Mouse (Mus musculus) forebrain, embryonic 13.5 days (tissue): ENCODE data around the gene Irf2bp1. TPM values are rescaled to one million over a fixed set of nuclear protein-coding genes. Genes with fewer than 3 reads are reported as not detected.
A peak's percentile ranks its signal among the peaks of the same experiment; 100 is the strongest.

Experiments used
- ATAC-seq: fragments of 200-750 bp; cut with Nextera tagmentation; 2 replicates; pipeline ENCODE4 v1.8.0; 2017
- H3K27ac ChIP-seq: fragments of 300-500 bp; sonication (generic); 2 replicates; pipeline ENCODE4 v1.5.1; 2015; ENCODE audit warnings: inconsistent platforms, mild to moderate bottlenecking, moderate library complexity
- H3K27me3 ChIP-seq: fragments of 300-500 bp; sonication (generic); 2 replicates; pipeline ENCODE4 v1.6.1; 2015; ENCODE audit warnings: mild to moderate bottlenecking, inconsistent platforms
- H3K36me3 ChIP-seq: fragments of 300-500 bp; sonication (generic); 2 replicates; pipeline ENCODE4 v1.6.1; 2015; ENCODE audit warnings: mild to moderate bottlenecking, inconsistent platforms; ENCODE audit not compliant: poor library complexity, severe bottlenecking
- H3K4me1 ChIP-seq: fragments of 300-500 bp; sonication (generic); 2 replicates; pipeline ENCODE4 v1.6.1; 2015; ENCODE audit warnings: inconsistent platforms
- H3K4me2 ChIP-seq: fragments of 300-500 bp; sonication (generic); 2 replicates; pipeline ENCODE4 v1.6.1; 2015; ENCODE audit warnings: inconsistent platforms, mild to moderate bottlenecking, moderate library complexity
- H3K4me3 ChIP-seq: fragments of 300-500 bp; sonication (generic); 2 replicates; pipeline ENCODE4 v1.5.1; 2015; ENCODE audit warnings: mild to moderate bottlenecking, inconsistent platforms
- H3K9ac ChIP-seq: fragments of 300-500 bp; sonication (generic); 2 replicates; pipeline ENCODE4 v1.6.1; 2015; ENCODE audit warnings: mild to moderate bottlenecking, inconsistent platforms
- H3K9me3 ChIP-seq: fragments of 300-500 bp; sonication (generic); replicated peaks from 2 replicates; pipeline ENCODE4 v1.6.1; 2016; ENCODE audit warnings: inconsistent platforms
- WGBS: fragments of 180-500 bp; shearing (Covaris S2); methylation state at CpG from one replicate; pipeline ENCODE4 v1.1.7; 2015; 5-methylcytosine and 5-hydroxymethylcytosine counted together
- polyA plus RNA-seq: library from polyadenylated mRNA; unstranded; fragments of >200 nt; fragmentation: Nextera tagmentation; extraction: Ambion mirVana; gene quantifications from 2 replicates; pipeline ENCODE4 v1.2.1, GENCODE M21; 2015

Irf2bp1 gene
- polyA plus RNA-seq, result 22.1 and 23.3 TPM in 2 replicates

DNA sequence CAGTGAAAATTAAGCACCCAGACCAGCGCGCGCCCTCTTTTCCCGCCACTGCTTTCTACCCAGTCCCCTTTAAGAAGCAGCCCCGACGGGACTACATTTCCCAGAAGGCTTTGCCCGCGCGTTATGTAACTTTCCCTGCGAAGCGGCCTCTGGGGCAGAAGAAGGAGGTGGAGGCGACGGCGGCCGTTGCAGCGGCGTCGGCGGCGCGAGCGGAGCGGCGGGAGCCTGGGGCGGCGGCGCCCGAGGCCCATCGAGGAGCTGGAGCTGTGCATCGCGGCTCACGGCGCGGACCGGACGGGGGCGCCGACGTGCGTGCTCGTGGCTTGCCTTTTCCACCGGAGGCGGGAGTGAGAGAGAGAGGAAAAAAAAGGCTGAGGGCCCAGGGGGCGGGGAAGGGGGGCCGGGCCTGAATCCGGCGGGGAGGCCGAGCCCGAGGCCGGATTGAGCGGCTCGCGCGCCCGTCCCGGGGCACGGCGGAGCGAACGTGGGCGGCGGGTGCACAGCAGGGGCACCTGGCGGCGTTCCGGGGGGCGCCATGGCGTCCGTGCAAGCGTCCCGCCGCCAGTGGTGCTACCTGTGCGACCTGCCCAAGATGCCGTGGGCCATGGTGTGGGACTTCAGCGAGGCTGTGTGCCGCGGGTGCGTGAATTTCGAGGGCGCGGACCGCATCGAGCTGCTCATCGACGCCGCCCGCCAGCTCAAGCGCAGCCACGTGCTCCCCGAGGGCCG, at the start of gene Irf2bp1:
Irf2bp1 (plus strand) TSS at position 143 of the 729 bp plus-strand sequence.
- ATAC-seq, result peak; percentile 73
- Histone ChIP-seq H3K4me3 (peak within 1 kb of the TSS; percentile 73), H3K36me3 (peaks cover 38% of the 10 kb centered on the region), H3K4me2 (peak within 1 kb of the TSS; percentile 100), H3K27ac (peak within 1 kb of the TSS; percentile 95), H3K27me3 (no peaks in the 10 kb centered on the region), H3K9me3 (no peaks in the 10 kb centered on the region), H3K9ac (peak within 1 kb of the TSS; percentile 88), H3K4me1 (peaks cover 44% of the 10 kb centered on the region)
- under 1% methylated on average over 77 of the region's 90 CpGs for WGBS

DNA sequence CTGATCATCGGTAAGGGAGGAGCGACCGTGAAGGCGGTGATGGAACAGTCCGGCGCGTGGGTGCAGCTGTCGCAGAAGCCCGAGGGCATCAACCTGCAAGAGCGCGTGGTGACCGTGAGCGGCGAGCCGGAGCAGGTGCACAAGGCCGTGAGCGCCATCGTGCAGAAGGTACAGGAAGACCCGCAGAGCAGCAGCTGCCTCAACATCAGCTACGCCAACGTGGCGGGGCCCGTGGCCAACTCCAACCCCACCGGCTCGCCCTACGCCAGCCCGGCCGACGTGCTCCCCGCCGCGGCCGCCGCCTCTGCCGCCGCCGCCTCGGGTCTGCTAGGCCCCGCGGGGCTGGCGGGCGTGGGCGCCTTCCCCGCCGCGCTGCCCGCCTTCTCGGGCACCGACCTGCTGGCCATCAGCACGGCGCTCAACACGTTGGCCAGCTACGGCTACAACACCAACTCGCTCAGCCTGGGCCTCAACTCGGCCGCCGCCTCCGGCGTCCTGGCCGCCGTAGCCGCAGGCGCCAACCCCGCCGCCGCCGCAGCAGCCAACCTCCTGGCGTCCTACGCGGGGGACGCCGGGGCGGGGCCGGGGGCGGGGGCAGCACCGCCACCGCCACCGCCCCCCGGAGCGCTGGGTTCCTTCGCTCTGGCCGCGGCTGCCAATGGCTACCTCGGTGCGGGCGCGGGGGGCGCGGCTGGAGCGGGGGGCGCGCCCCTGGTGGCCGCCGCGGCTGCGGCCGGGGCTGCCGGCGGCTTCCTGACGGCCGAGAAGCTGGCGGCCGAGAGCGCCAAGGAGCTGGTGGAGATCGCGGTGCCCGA, 46.1 kb upstream of the Irf2bp1 start:
- Histone ChIP-seq H3K27me3 (no peaks in the 10 kb centered on the region), H3K4me3 (peak overlapping the region; percentile 47), H3K4me1 (peaks cover 44% of the 10 kb centered on the region), H3K27ac (peak overlapping the region; percentile 77), H3K36me3 (peaks cover 42% of the 10 kb centered on the region), H3K9me3 (no peaks in the 10 kb centered on the region), H3K4me2 (peak overlapping the region; percentile 81), H3K9ac (peak overlapping the region; percentile 79)
- peak; percentile 54 for ATAC-seq
- WGBS, result 1% methylated on average over 89 of the region's 107 CpGs

GRCm38 (mm10) chr7:18958384-18958766, 45.5 kb upstream of the Irf2bp1 start:
- 0 out of 2 replicates have a peak overlapping the region, but pooled peaks have one; percentile 77 for H3K27ac ChIP-seq
- WGBS, result 7% methylated on average over 20 of the region's 21 CpGs
- peaks cover 50% of the 10 kb centered on the region for H3K4me1 ChIP-seq

DNA sequence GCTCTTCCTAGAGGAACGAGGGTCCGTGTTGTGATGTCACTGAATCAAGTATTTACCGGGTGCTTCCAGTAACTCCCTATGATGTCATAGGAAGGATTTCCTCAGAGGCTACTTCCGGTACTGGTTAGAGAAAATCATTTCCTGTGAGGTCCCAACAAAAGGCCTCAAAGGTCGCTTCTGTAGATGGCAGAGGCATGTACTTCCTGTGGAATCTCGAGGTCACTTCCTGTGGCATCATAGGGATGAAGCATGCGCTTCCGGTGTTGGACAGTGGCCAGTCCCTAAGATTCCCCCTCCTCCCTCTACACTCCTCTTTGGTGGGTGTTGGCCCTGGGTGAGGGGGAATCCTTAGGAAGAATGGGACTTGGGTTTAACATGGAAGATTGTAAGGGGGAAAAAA, 44.4 kb upstream of the Irf2bp1 start:
- peaks cover 25% of the 10 kb centered on the region; the same call in 1 of the 2 replicates for H3K36me3 ChIP-seq
- no peaks in the 10 kb centered on the region for H3K9me3 ChIP-seq
- WGBS, result 70% methylated on average over 8 of the region's 8 CpGs
- no peak overlapping the region for H3K9ac ChIP-seq
- no peak overlapping the region for H3K27ac ChIP-seq
- H3K27me3 ChIP-seq, result peaks cover 10% of the 10 kb centered on the region; the same call in 1 of the 2 replicates
- H3K4me1 ChIP-seq, result peaks cover 56% of the 10 kb centered on the region
- H3K4me3 ChIP-seq, result no peak overlapping the region
- ATAC-seq, result no peak
- no peak overlapping the region for H3K4me2 ChIP-seq

More at GRCm38 (mm10) chr7:18958384-18958766, 45.5 kb upstream of the Irf2bp1 start:
- Histone ChIP-seq H3K4me3 (peak overlapping the region; percentile 47), H3K27me3 (peaks cover 3% of the 10 kb centered on the region; the same call in 1 of the 2 replicates), H3K36me3 (peaks cover 36% of the 10 kb centered on the region), H3K9ac (peak overlapping the region; percentile 79), H3K4me2 (peak overlapping the region; percentile 81), H3K9me3 (no peaks in the 10 kb centered on the region)
- peak; percentile 2; the same call in 1 of the 2 replicates for ATAC-seq

- peaks cover 50% of the 10 kb centered on the region for H3K4me1 ChIP-seq
- H3K4me3 ChIP-seq, result peak overlapping the region; percentile 37
- H3K27ac ChIP-seq, result no peak overlapping the region
- peak overlapping the region; percentile 65 for H3K4me2 ChIP-seq
- no peak for ATAC-seq
- peaks cover 11% of the 10 kb centered on the region; the same call in 1 of the 2 replicates for H3K36me3 ChIP-seq
- peak overlapping the region; percentile 55 for H3K9ac ChIP-seq
- 0% methylated on average over 17 of the region's 17 CpGs for WGBS
- peaks cover 14% of the 10 kb centered on the region; the same call in 1 of the 2 replicates for H3K27me3 ChIP-seq
- no peaks in the 10 kb centered on the region for H3K9me3 ChIP-seq
These were observed 41.6 kb upstream of the Irf2bp1 start for GRCm38 (mm10) chr7:18962171-18962792.

- Histone ChIP-seq H3K9ac (peak overlapping the region; percentile 55), H3K9me3 (no peaks in the 10 kb centered on the region), H3K4me2 (peak overlapping the region; percentile 65), H3K27me3 (peaks cover 14% of the 10 kb centered on the region; the same call in 1 of the 2 replicates), H3K4me3 (peak overlapping the region; percentile 37), H3K4me1 (peaks cover 49% of the 10 kb centered on the region), H3K36me3 (peaks cover 6% of the 10 kb centered on the region; the same call in 1 of the 2 replicates), H3K27ac (no peak overlapping the region)
- ATAC-seq, result no peak
- 2% methylated on average over 20 of the region's 20 CpGs for WGBS
These were observed 41.0 kb upstream of the Irf2bp1 start for GRCm38 (mm10) chr7:18962795-18963194.

DNA sequence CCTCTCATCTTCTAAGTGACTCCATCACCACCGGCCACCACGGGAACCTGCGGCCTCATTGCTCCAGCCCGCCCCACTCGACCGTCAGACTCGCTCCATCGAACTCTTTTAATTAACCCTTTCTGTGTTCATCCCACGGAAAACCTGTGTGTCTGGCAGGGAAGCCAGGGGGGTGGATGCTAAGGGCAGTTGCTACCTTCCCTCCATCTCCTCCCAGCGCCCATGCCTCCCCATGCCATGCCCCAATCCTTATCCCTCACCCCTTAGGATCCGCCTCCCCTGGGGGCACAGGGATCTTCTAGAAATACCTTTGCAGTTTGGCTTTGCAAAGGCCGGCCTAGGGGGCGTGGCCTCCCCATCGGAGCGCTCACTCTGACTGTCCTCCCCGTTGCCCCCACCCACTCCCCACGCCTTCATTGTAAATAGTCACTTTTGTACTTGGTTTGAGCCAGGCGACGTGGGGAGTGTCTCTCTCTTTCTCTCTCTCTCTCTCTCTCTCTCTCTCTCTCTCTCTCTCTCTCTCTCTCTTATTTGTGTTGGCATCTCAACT, 40.5 kb upstream of the Irf2bp1 start:
- peaks cover 5% of the 10 kb centered on the region; the same call in 1 of the 2 replicates for H3K36me3 ChIP-seq
- H3K9ac ChIP-seq, result 0 out of 2 replicates have a peak overlapping the region, but pooled peaks have one; percentile 55
- H3K9me3 ChIP-seq, result no peaks in the 10 kb centered on the region
- peaks cover 14% of the 10 kb centered on the region; the same call in 1 of the 2 replicates for H3K27me3 ChIP-seq
- peaks cover 43% of the 10 kb centered on the region for H3K4me1 ChIP-seq
- peak overlapping the region; percentile 65 for H3K4me2 ChIP-seq
- 1% methylated on average over 19 of the region's 19 CpGs for WGBS
- no peak overlapping the region; the same call in 1 of the 2 replicates for H3K4me3 ChIP-seq
- no peak overlapping the region for H3K27ac ChIP-seq
- ATAC-seq, result no peak

GRCm38 (mm10) chr7:18965312-18965711, 38.5 kb upstream of the Irf2bp1 start:
- no peaks in the 10 kb centered on the region for H3K36me3 ChIP-seq

GRCm38 (mm10) chr7:18967603-18968002, 36.2 kb upstream of the Irf2bp1 start:
- H3K9me3 ChIP-seq, result 0 out of 2 replicates have a peak, but pooled peaks cover 4% of the 10 kb centered on the region
- H3K4me3 ChIP-seq, result no peak overlapping the region
- no peak overlapping the region for H3K27ac ChIP-seq
- no peak overlapping the region for H3K9ac ChIP-seq
- no peaks in the 10 kb centered on the region for H3K36me3 ChIP-seq
- peak; percentile 44 for ATAC-seq
- H3K4me1 ChIP-seq, result peaks cover 20% of the 10 kb centered on the region
- H3K27me3 ChIP-seq, result peaks cover 14% of the 10 kb centered on the region; the same call in 1 of the 2 replicates
- no peak overlapping the region for H3K4me2 ChIP-seq
- 13% methylated on average over 8 of the region's 8 CpGs for WGBS

More at GRCm38 (mm10) chr7:18965312-18965711, 38.5 kb upstream of the Irf2bp1 start:
- Histone ChIP-seq H3K27ac (no peak overlapping the region), H3K9me3 (no peaks in the 10 kb centered on the region), H3K27me3 (peaks cover 14% of the 10 kb centered on the region; the same call in 1 of the 2 replicates), H3K4me1 (peaks cover 37% of the 10 kb centered on the region), H3K4me2 (no peak overlapping the region), H3K4me3 (no peak overlapping the region), H3K9ac (no peak overlapping the region)
- no peak for ATAC-seq
- 85% methylated on average over 5 of the region's 5 CpGs for WGBS

DNA sequence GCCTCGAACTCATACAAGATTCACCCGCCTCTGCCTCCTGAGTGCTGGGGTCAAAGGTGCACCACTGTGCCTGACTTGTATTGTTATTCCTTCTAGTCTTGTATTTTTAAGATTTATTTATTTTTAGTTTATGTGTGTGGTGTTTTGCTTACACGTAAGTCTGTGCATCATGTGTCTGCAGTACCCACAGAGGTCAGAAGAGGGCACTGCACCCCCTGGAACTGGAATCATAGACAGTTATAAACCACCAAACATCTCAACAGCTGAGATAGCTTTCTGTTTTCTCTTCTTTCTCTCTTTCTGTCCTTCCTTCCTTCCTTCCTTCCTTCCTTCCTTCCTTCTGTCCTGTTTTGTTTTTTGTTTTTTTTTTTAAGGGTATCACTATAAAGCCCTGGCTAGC, 32.9 kb upstream of the Irf2bp1 start:
- Histone ChIP-seq H3K4me2 (no peak overlapping the region), H3K36me3 (no peaks in the 10 kb centered on the region), H3K4me1 (0 out of 2 replicates have a peak, but pooled peaks cover 4% of the 10 kb centered on the region), H3K27ac (no peak overlapping the region), H3K9me3 (0 out of 2 replicates have a peak, but pooled peaks cover 4% of the 10 kb centered on the region), H3K4me3 (no peak overlapping the region), H3K9ac (no peak overlapping the region), H3K27me3 (no peaks in the 10 kb centered on the region)
- no peak for ATAC-seq
- 83% methylated on average over 3 of the region's 3 CpGs for WGBS

GRCm38 (mm10) chr7:18978381-18978780, 25.5 kb upstream of the Irf2bp1 start:
- Histone ChIP-seq H3K4me1 (no peaks in the 10 kb centered on the region), H3K4me3 (no peak overlapping the region), H3K27ac (no peak overlapping the region), H3K36me3 (no peaks in the 10 kb centered on the region), H3K9me3 (no peaks in the 10 kb centered on the region), H3K9ac (no peak overlapping the region), H3K4me2 (no peak overlapping the region), H3K27me3 (no peaks in the 10 kb centered on the region)
- WGBS, result 80% methylated on average over 9 of the region's 9 CpGs
- peak; percentile 44; the same call in 1 of the 2 replicates for ATAC-seq
